Mouse (Mus musculus): Measurements from ENCODE around the gene AB124611. TPM values are rescaled to one million over a fixed set of nuclear protein-coding genes. Genes with fewer than 3 reads are reported as not detected.
A peak's percentile ranks its signal among the peaks of the same experiment; 100 is the strongest.
"Not testable (repeated sequence)": the region's sequence is repeated elsewhere in the genome, so short reads cannot be mapped to it uniquely, and the experiment has no call there.

AB124611 gene
- polyA plus RNA-seq, 1 experiment from 2014 or later, result 5.8 TPM

- H3K9me3 ChIP-seq, result no peaks in the 10 kb centered on the region
- H3K36me3 ChIP-seq, result peaks cover 7% of the 10 kb centered on the region; the same call in 1 of the 2 replicates
- 95% methylated on average over 2 of the region's 2 CpGs for WGBS
- peaks cover 20% of the 10 kb centered on the region for H3K4me1 ChIP-seq (replicated peaks)
- H3K27me3 ChIP-seq (ENCODE audit: insufficient read depth, poor library complexity, severe bottlenecking), result no peaks in the 10 kb centered on the region
- DNase-seq (ENCODE audit: low spot score), result no peak
- no peak overlapping the region for H3K4me3 ChIP-seq
- H3K27ac ChIP-seq, result no peak overlapping the region
Observed at GRCm38 (mm10) chr9:21527100-21527801, 1.3 kb downstream of the AB124611 start.

GRCm38 (mm10) chr9:21527917-21528324 lies 1.9 kb downstream of the AB124611 start:
- Histone ChIP-seq H3K27ac (no peak overlapping the region), H3K4me1 (replicated peaks) (peaks cover 20% of the 10 kb centered on the region), H3K9me3 (no peaks in the 10 kb centered on the region), H3K4me3 (no peak overlapping the region), H3K36me3 (0 out of 2 replicates have a peak, but pooled peaks cover 7% of the 10 kb centered on the region), H3K27me3 (ENCODE audit: insufficient read depth, poor library complexity, severe bottlenecking) (no peaks in the 10 kb centered on the region)
- no peak for DNase-seq (ENCODE audit: low spot score)
- 68% methylated on average over 1 of the region's 1 CpGs for WGBS

GRCm38 (mm10) chr9:21536501-21536900 lies 10.5 kb downstream of the AB124611 start:
- H3K27ac ChIP-seq, result no peak overlapping the region
- 0 out of 2 replicates have a peak, but pooled peaks cover 2% of the 10 kb centered on the region for H3K4me1 ChIP-seq (replicated peaks)
- no peak overlapping the region for H3K4me3 ChIP-seq
- no peaks in the 10 kb centered on the region for H3K27me3 ChIP-seq (ENCODE audit: insufficient read depth, poor library complexity, severe bottlenecking)
- WGBS, result 96% methylated on average over 14 of the region's 14 CpGs
- peaks cover 21% of the 10 kb centered on the region for H3K36me3 ChIP-seq
- no peaks in the 10 kb centered on the region for H3K9me3 ChIP-seq
- no peak for DNase-seq (ENCODE audit: low spot score)

GRCm38 (mm10) chr9:21537009-21537408 lies 11.0 kb downstream of the AB124611 start:
- no peak for DNase-seq (ENCODE audit: low spot score)
- no peaks in the 10 kb centered on the region for H3K9me3 ChIP-seq
- no peak overlapping the region for H3K27ac ChIP-seq
- 77% methylated on average over 4 of the region's 4 CpGs for WGBS
- H3K4me3 ChIP-seq, result no peak overlapping the region
- peaks cover 21% of the 10 kb centered on the region for H3K36me3 ChIP-seq
- H3K4me1 ChIP-seq (replicated peaks), result 0 out of 2 replicates have a peak, but pooled peaks cover 2% of the 10 kb centered on the region
- H3K27me3 ChIP-seq (ENCODE audit: insufficient read depth, poor library complexity, severe bottlenecking), result no peaks in the 10 kb centered on the region

- DNase-seq (ENCODE audit: low spot score), result no peak
- H3K27ac ChIP-seq, result no peak overlapping the region
Observed at GRCm38 (mm10) chr9:21539981-21540753, 14.2 kb downstream of the AB124611 start.

GRCm38 (mm10) chr9:21542001-21542400 lies 16.0 kb downstream of the AB124611 start:
- not testable (repeated sequence) for H3K27ac ChIP-seq; H3K36me3 ChIP-seq; H3K27me3 ChIP-seq (ENCODE audit: insufficient read depth, poor library complexity, severe bottlenecking); H3K9me3 ChIP-seq; DNase-seq (ENCODE audit: low spot score); H3K4me3 ChIP-seq
- peaks cover 15% of the 10 kb centered on the region for H3K4me1 ChIP-seq (replicated peaks)
- WGBS, result 87% methylated on average over 2 of the region's 2 CpGs

More at GRCm38 (mm10) chr9:21539981-21540753, 14.2 kb downstream of the AB124611 start:
- no peak overlapping the region for H3K4me3 ChIP-seq
- no peaks in the 10 kb centered on the region for H3K9me3 ChIP-seq
- H3K27me3 ChIP-seq (ENCODE audit: insufficient read depth, poor library complexity, severe bottlenecking), result no peaks in the 10 kb centered on the region
- peaks cover 10% of the 10 kb centered on the region for H3K4me1 ChIP-seq (replicated peaks)
- H3K36me3 ChIP-seq, result peaks cover 16% of the 10 kb centered on the region
- WGBS, result 79% methylated on average over 7 of the region's 7 CpGs

GRCm38 (mm10) chr9:21545351-21545915 lies 19.5 kb downstream of the AB124611 start:
- H3K27me3 ChIP-seq (ENCODE audit: insufficient read depth, poor library complexity, severe bottlenecking), result no peaks in the 10 kb centered on the region
- H3K27ac ChIP-seq, result peak overlapping the region; percentile 99
- H3K4me1 ChIP-seq (replicated peaks), result peaks cover 31% of the 10 kb centered on the region
- H3K9me3 ChIP-seq, result no peaks in the 10 kb centered on the region
- peaks cover 8% of the 10 kb centered on the region for H3K36me3 ChIP-seq
- no peak for DNase-seq (ENCODE audit: low spot score)
- H3K4me3 ChIP-seq, result peak overlapping the region; percentile 88
- 5% methylated on average over 9 of the region's 9 CpGs for WGBS

GRCm38 (mm10) chr9:21545916-21546788 lies 20.2 kb downstream of the AB124611 start:
- Histone ChIP-seq H3K4me3 (peak overlapping the region; percentile 88), H3K9me3 (no peaks in the 10 kb centered on the region), H3K36me3 (peaks cover 15% of the 10 kb centered on the region), H3K4me1 (replicated peaks) (peaks cover 31% of the 10 kb centered on the region), H3K27me3 (ENCODE audit: insufficient read depth, poor library complexity, severe bottlenecking) (no peaks in the 10 kb centered on the region), H3K27ac (peak overlapping the region; percentile 99)
- peak; percentile 100 for DNase-seq (ENCODE audit: low spot score)
- WGBS, result under 1% methylated on average over 67 of the region's 67 CpGs

- WGBS, result 17% methylated on average over 52 of the region's 52 CpGs
- Histone ChIP-seq H3K9me3 (no peaks in the 10 kb centered on the region), H3K27me3 (ENCODE audit: insufficient read depth, poor library complexity, severe bottlenecking) (no peaks in the 10 kb centered on the region), H3K4me1 (replicated peaks) (peaks cover 31% of the 10 kb centered on the region), H3K36me3 (peaks cover 20% of the 10 kb centered on the region), H3K4me3 (peak within 1 kb of the TSS; percentile 88), H3K27ac (peak within 1 kb of the TSS; percentile 99)
- DNase-seq (ENCODE audit: low spot score), result no peak
Observed at GRCm38 (mm10) chr9:21546789-21547074, 20.8 kb downstream of the AB124611 start, which contains the start of gene Carm1. Gene Carm1 (plus strand): TSS chr9:21546894.

- WGBS, result under 1% methylated on average over 64 of the region's 66 CpGs
Observed at GRCm38 (mm10) chr9:21547075-21547941, 21.3 kb downstream of the AB124611 start.

GRCm38 (mm10) chr9:21551049-21551448 lies 25.1 kb downstream of the AB124611 start:
- no peak for DNase-seq (ENCODE audit: low spot score)
- WGBS, result 95% methylated on average over 2 of the region's 2 CpGs
- Histone ChIP-seq H3K27me3 (ENCODE audit: insufficient read depth, poor library complexity, severe bottlenecking) (no peaks in the 10 kb centered on the region), H3K4me1 (replicated peaks) (peaks cover 16% of the 10 kb centered on the region), H3K27ac (no peak overlapping the region), H3K36me3 (peaks cover 54% of the 10 kb centered on the region), H3K4me3 (no peak overlapping the region), H3K9me3 (no peaks in the 10 kb centered on the region)

More at GRCm38 (mm10) chr9:21547075-21547941, 21.3 kb downstream of the AB124611 start:
- peak; percentile 61 for DNase-seq (ENCODE audit: low spot score)
- Histone ChIP-seq H3K27ac (peak overlapping the region; percentile 99), H3K4me3 (peak overlapping the region; percentile 88), H3K9me3 (no peaks in the 10 kb centered on the region), H3K4me1 (replicated peaks) (peaks cover 31% of the 10 kb centered on the region), H3K36me3 (peaks cover 25% of the 10 kb centered on the region), H3K27me3 (ENCODE audit: insufficient read depth, poor library complexity, severe bottlenecking) (no peaks in the 10 kb centered on the region)

Measured in hindbrain, embryonic 10.5 days (tissue).